Mouse (Mus musculus) limb, embryonic 14.5 days (tissue): Measurements from ENCODE around the gene Cpt2. TPM values are rescaled to one million over a fixed set of nuclear protein-coding genes. Genes with fewer than 3 reads are reported as not detected.

Source experiments
- ATAC-seq: fragments of 200-750 bp; cut with Nextera tagmentation; 2 replicates; pipeline ENCODE4 v1.8.0; 2017; ENCODE audit warnings: low read depth, moderate number of reproducible peaks, moderate TSS enrichment; ENCODE audit not compliant: low FRiP score
- DNase-seq: peaks from one replicate; pipeline ENCODE4 v3.0.0-alpha.2; 2015; ENCODE audit warnings: low spot score
- H3K27ac ChIP-seq: fragments of 300-500 bp; sonication (generic); replicated peaks from 2 replicates; pipeline ENCODE4 v1.5.1; 2014; ENCODE audit warnings: low read depth, mild to moderate bottlenecking, low read length, moderate library complexity, mixed read lengths
- H3K27me3 ChIP-seq: fragments of 300-500 bp; sonication (generic); 2 replicates; pipeline ENCODE4 v1.6.1; 2014; ENCODE audit warnings: low read length, mixed read lengths; ENCODE audit not compliant: control insufficient read depth, insufficient read depth
- H3K36me3 ChIP-seq: fragments of 300-500 bp; sonication (generic); 2 replicates; pipeline ENCODE4 v1.6.1; 2014; ENCODE audit warnings: mild to moderate bottlenecking, low read length, moderate library complexity, mixed read lengths; ENCODE audit not compliant: control insufficient read depth, insufficient read depth
- H3K4me1 ChIP-seq: fragments of 300-500 bp; sonication (generic); 2 replicates; pipeline ENCODE4 v1.6.1; 2014; ENCODE audit warnings: antibody characterized with exemption, low read length, mixed read lengths; ENCODE audit not compliant: control insufficient read depth, insufficient read depth
- H3K4me2 ChIP-seq: fragments of 300-500 bp; sonication (generic); replicated peaks from 2 replicates; pipeline ENCODE4 v1.6.1; 2014; ENCODE audit warnings: low read depth, mild to moderate bottlenecking, low read length, moderate library complexity; ENCODE audit not compliant: severe bottlenecking
- H3K4me3 ChIP-seq: fragments of 300-500 bp; sonication (generic); replicated peaks from 2 replicates; pipeline ENCODE4 v1.5.1; 2014; ENCODE audit warnings: low read length
- H3K9ac ChIP-seq: fragments of 300-500 bp; sonication (generic); 2 replicates; pipeline ENCODE4 v1.6.1; 2014; ENCODE audit warnings: mild to moderate bottlenecking, low read depth, low read length, moderate library complexity; ENCODE audit not compliant: severe bottlenecking
- H3K9me3 ChIP-seq: fragments of 300-500 bp; sonication (generic); 2 replicates; pipeline ENCODE4 v1.6.1; 2016; ENCODE audit warnings: low read length; ENCODE audit not compliant: control insufficient read depth
- POLR2A ChIP-seq: fragments of 200-500 bp; IDR thresholded peaks from 2 replicates; pipeline ENCODE4 v1.8.0; 2012; ENCODE audit warnings: inconsistent platforms, mild to moderate bottlenecking, moderate library complexity, borderline replicate concordance; ENCODE audit not compliant: insufficient read depth, insufficient read length; ENCODE audit errors: extremely low read depth
- WGBS: fragments of 180-500 bp; shearing (Covaris S2); extraction: QIAGEN DNeasy Blood & Tissue Kit; methylation state at CpG from one replicate; pipeline ENCODE4 v1.1.7; 2014; 5-methylcytosine and 5-hydroxymethylcytosine counted together
- polyA plus RNA-seq, 2 experiments: library from polyadenylated mRNA; depleted of rRNA in 1 of 2; stranded (reverse) in 1 of 2; unstranded in 1 of 2; fragments of >200 nt; fragmentation: Nextera tagmentation in 1 of 2; extraction: Ambion mirVana in 1 of 2; gene quantifications; 2 replicates each; pipeline versions ENCODE4 v1.2.1 to v1.2.3; 2012 to 2014

Gene Cpt2
- polyA plus RNA-seq, 2 experiments: 25.4 to 27.5 TPM

DNA sequence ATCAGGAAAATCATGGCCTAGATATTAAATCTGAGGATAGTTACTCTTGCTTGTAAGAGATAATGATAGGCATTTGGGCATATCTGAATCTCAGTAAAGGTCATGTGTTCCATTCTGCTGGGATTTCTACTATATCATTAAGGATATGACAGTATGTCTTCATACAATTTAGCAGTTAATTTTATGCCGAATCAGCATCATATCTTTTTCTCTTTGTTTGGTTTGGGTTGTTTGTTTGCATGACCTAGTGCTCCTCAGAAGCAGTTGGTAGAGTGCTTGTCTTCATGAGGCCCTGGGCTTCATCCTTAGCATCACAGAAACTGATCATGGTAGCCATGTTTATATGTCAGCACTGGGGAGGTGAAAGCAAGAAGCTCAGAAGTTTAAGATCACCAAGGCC, 41.8 kb downstream of the Cpt2 start:
- Histone ChIP-seq H3K9me3 (no peaks in the 10 kb centered on the region), H3K27me3 (no peaks in the 10 kb centered on the region), H3K36me3 (peaks cover 55% of the 10 kb centered on the region), H3K9ac (no peak overlapping the region), H3K27ac (no peak overlapping the region), H3K4me1 (peaks cover 10% of the 10 kb centered on the region), H3K4me2 (no peak overlapping the region), H3K4me3 (no peak overlapping the region)
- TF ChIP-seq POLR2A: no peak
- 95% methylated on average over 1 of the region's 1 CpGs for WGBS
- ATAC-seq (no peak), DNase-seq (no peak)

DNA sequence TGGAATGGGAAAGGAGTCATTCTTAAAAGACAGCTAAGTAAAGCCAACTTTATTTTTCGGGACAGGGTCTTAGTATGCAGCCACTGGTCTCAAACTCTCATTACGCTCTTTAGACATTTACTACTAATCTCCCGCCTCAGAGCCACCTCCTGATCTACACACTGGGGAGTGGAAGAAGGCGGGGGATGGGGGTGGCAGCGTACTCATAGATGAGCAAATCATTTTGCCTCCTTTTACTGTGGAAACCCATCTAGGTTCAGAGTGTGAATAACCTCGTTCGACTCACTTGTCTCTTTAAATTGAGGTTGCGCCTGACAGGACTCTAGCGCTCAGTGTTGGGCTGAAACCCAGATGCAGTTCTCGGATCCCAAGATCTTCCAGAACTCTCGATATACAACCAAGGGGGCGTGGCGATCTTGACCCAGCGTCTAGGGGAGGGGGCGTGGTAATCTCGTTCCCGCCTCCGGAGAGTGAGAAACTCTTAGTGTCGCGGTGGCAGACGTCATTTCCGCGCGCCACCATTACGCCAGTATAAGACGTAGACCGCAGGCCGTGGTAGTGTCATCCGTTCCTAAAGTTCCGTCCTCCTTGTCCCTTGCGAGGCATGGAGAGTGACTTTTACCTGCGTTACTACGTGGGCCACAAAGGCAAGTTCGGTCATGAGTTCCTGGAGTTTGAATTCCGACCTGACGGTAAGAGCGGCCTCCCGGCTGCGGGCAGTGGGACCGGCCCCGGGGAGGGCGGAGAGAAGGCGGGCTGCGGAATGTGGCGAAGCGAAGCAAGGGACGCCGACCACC, 44.0 kb downstream of the Cpt2 start, which contains the start of gene Magoh:
Gene Magoh, plus strand, starts transcription at position 502 of the 797 bp plus-strand sequence.
- peak within 1 kb of the TSS; percentile 52 for H3K27ac ChIP-seq
- no peaks in the 10 kb centered on the region for H3K27me3 ChIP-seq
- H3K9me3 ChIP-seq: no peaks in the 10 kb centered on the region
- peak within 1 kb of the TSS; percentile 86 for H3K4me2 ChIP-seq
- peak; percentile 94 for ATAC-seq
- WGBS: 3% methylated on average over 48 of the region's 48 CpGs
- peak within 1 kb of the TSS; percentile 64 for H3K4me3 ChIP-seq
- H3K4me1 ChIP-seq: peaks cover 10% of the 10 kb centered on the region
- H3K9ac ChIP-seq: peak within 1 kb of the TSS; percentile 77
- peak; percentile 99 for DNase-seq
- H3K36me3 ChIP-seq: peaks cover 34% of the 10 kb centered on the region
- TF ChIP-seq POLR2A: peak; percentile 54; the same call in 1 of the 2 replicates

DNA sequence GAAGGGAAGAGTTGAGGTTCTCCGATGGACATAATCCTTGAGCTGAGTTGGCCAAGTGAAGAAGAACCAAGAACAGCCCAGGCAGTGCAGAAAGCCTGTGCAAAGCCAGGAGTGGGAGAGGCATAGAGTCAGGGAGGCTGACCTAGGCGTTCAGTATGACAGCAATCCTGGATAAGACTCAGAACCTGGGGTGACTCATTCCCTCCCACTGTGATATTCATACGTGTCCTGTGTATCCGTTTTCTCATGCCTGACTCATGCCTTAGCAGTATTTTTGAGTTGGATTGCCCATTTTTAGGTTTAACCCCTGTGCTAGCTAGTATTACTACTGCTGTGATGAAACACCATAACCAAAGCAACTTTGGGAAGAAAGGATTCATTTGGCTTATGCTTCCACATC, 58.5 kb downstream of the Cpt2 start:
- H3K4me2 ChIP-seq: no peak overlapping the region
- DNase-seq (no peak), ATAC-seq (no peak)
- no peak overlapping the region for H3K9ac ChIP-seq
- H3K4me1 ChIP-seq: no peaks in the 10 kb centered on the region
- TF ChIP-seq POLR2A: no peak
- H3K4me3 ChIP-seq: no peak overlapping the region
- H3K27me3 ChIP-seq: no peaks in the 10 kb centered on the region
- H3K9me3 ChIP-seq: no peaks in the 10 kb centered on the region
- WGBS: 89% methylated on average over 4 of the region's 4 CpGs
- H3K36me3 ChIP-seq: no peaks in the 10 kb centered on the region; the same call in 1 of the 2 replicates
- no peak overlapping the region for H3K27ac ChIP-seq

DNA sequence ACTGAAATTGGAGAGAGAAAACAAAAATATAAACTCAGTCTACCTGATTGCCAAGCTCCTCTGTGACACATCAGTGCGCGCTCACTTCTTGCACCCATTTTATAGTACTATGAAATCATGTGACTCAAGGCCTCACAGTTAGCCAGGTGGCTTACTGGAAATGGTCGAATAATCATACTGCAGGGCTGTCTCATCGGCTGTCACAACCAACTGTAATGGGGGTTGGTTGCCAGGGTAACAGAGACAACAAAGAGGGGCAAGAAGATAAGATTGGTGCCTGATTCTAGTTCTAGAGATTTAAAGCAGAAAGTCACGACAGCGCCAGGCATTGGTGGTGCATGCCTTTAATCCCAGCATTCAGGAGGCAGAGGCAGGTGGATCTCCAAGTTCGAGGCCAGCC, 64.4 kb downstream of the Cpt2 start:
- H3K4me2 ChIP-seq: no peak overlapping the region
- no peaks in the 10 kb centered on the region for H3K27me3 ChIP-seq
- ATAC-seq (no peak), DNase-seq (no peak)
- no peak overlapping the region for H3K4me3 ChIP-seq
- no peak overlapping the region for H3K27ac ChIP-seq
- 95% methylated on average over 7 of the region's 7 CpGs for WGBS
- no peaks in the 10 kb centered on the region for H3K36me3 ChIP-seq
- TF ChIP-seq POLR2A: no peak
- H3K4me1 ChIP-seq: no peaks in the 10 kb centered on the region
- H3K9me3 ChIP-seq: no peaks in the 10 kb centered on the region
- H3K9ac ChIP-seq: no peak overlapping the region

DNA sequence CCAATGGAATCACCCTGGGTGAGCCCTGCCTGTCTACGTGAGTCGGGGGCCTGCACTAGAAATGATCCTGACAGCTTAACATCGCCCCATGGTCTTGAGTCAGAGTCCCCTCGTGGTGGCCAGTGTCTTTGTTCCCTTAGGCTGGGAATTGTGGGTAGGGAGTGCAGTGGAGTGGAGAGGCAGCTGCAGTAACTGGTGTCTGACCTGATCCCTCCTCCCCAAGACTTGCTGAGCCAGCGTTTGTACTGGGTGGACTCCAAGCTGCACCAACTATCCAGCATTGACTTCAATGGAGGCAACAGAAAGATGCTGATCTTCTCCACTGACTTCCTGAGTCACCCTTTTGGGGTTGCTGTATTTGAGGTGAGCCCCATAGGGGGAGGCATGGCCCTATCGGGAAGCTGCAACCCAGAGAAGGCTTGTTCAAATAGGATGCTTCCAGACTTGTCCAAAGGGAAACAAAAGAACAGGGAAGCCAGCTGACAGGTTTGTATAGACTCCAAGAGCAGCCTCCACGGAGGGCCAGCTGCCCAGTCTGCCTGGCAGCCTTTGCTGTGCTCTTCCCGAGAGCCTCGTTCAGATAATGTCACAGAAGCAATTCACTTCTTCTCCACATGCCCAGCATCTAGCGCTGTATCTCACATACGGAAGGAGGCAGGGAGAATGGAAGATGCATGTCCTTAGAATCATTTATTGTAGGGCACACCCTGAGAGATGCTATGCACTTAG, 66.3 kb downstream of the Cpt2 start:
- TF ChIP-seq POLR2A: no peak
- Histone ChIP-seq H3K4me3 (no peak overlapping the region), H3K27me3 (no peaks in the 10 kb centered on the region), H3K4me1 (no peaks in the 10 kb centered on the region), H3K9me3 (no peaks in the 10 kb centered on the region), H3K36me3 (no peaks in the 10 kb centered on the region), H3K27ac (no peak overlapping the region), H3K9ac (no peak overlapping the region), H3K4me2 (no peak overlapping the region)
- no peak for ATAC-seq
- no peak for DNase-seq
- 85% methylated on average over 11 of the region's 11 CpGs for WGBS

Other genes with a start within 250 kb of the Cpt2 start
- gene Dmrtb1, start 239.4 kb downstream of the Cpt2 start, polyA plus RNA-seq (2012; rRNA removed): 0.15 and 0.23 TPM in 2 replicates
- gene Dmrtb1, start 239.4 kb downstream of the Cpt2 start, polyA plus RNA-seq (2014; fragmentation: Nextera tagmentation; extraction: Ambion mirVana): 0.15 and 0.18 TPM in 2 replicates
- 10.5 and 15.7 TPM in 2 replicates for gene Lrp8, start 121.3 kb downstream of the Cpt2 start, polyA plus RNA-seq (2012; rRNA removed)
- 3.2 and 4.1 TPM in 2 replicates for gene Lrp8, start 121.3 kb downstream of the Cpt2 start, polyA plus RNA-seq (2014; fragmentation: Nextera tagmentation; extraction: Ambion mirVana)
- gene Magoh, start 43.9 kb downstream of the Cpt2 start, polyA plus RNA-seq (2012; rRNA removed): 150 and 252 TPM in 2 replicates
- 186 and 199 TPM in 2 replicates for gene Magoh, start 43.9 kb downstream of the Cpt2 start, polyA plus RNA-seq (2014; fragmentation: Nextera tagmentation; extraction: Ambion mirVana)
- 139 and 189 TPM in 2 replicates for gene 0610037L13Rik, start 33.8 kb downstream of the Cpt2 start, polyA plus RNA-seq (2012; rRNA removed)
- 159 and 163 TPM in 2 replicates for gene 0610037L13Rik, start 33.8 kb downstream of the Cpt2 start, polyA plus RNA-seq (2014; fragmentation: Nextera tagmentation; extraction: Ambion mirVana)
- gene Slc1a7, start 44.7 kb upstream of the Cpt2 start, polyA plus RNA-seq (2012; rRNA removed): 0.16 and 0.29 TPM in 2 replicates
- 0.07 TPM in 1 of 2 replicates, not detected in the other for gene Slc1a7, start 44.7 kb upstream of the Cpt2 start, polyA plus RNA-seq (2014; fragmentation: Nextera tagmentation; extraction: Ambion mirVana)
- gene Podn, start 172.8 kb upstream of the Cpt2 start, polyA plus RNA-seq (2012; rRNA removed): 23.0 and 27.9 TPM in 2 replicates
- 3.5 and 4.4 TPM in 2 replicates for gene Podn, start 172.8 kb upstream of the Cpt2 start, polyA plus RNA-seq (2014; fragmentation: Nextera tagmentation; extraction: Ambion mirVana)
- gene Scp2, start 221.4 kb upstream of the Cpt2 start, polyA plus RNA-seq (2012; rRNA removed): 78.9 and 112 TPM in 2 replicates
- gene Scp2, start 221.4 kb upstream of the Cpt2 start, polyA plus RNA-seq (2014; fragmentation: Nextera tagmentation; extraction: Ambion mirVana): 185 and 199 TPM in 2 replicates
- gene Echdc2, start 241.8 kb upstream of the Cpt2 start, polyA plus RNA-seq (2012; rRNA removed): 85.4 and 96.4 TPM in 2 replicates
- gene Echdc2, start 241.8 kb upstream of the Cpt2 start, polyA plus RNA-seq (2014; fragmentation: Nextera tagmentation; extraction: Ambion mirVana): 56.5 and 59.6 TPM in 2 replicates